Mouse (Mus musculus): Measurements from ENCODE around the gene Gpm6a. TPM values are rescaled to one million over a fixed set of nuclear protein-coding genes. Genes with fewer than 3 reads are reported as not detected.

Gene Gpm6a
- 18.2 and 21.4 TPM in 2 replicates for polyA plus RNA-seq (2015; fragmentation: Nextera tagmentation; extraction: Ambion mirVana)

GRCm38 (mm10) chr8:54954741-54955455 lies at the start of gene Gpm6a:
Gene Gpm6a, plus strand, starts transcription at chr8:54954843.
- DNase-seq (ENCODE audit: low spot score) (no peak), ATAC-seq (no peak)
- Histone ChIP-seq H3K9ac (replicated peaks; ENCODE audit: low read depth) (no peak within 1 kb of the TSS), H3K4me2 (replicated peaks; ENCODE audit: low read depth, low read length) (no peak within 1 kb of the TSS), H3K4me3 (ENCODE audit: low read depth, low read length) (no peak within 1 kb of the TSS), H3K27ac (ENCODE audit: low read length) (no peak within 1 kb of the TSS), H3K36me3 (ENCODE audit: insufficient read depth, low read length) (no peaks in the 10 kb centered on the region), H3K27me3 (replicated peaks; ENCODE audit: insufficient read depth, low read length) (no peaks in the 10 kb centered on the region), H3K4me1 (ENCODE audit: insufficient read depth, low read depth, low read length) (no peaks in the 10 kb centered on the region), H3K9me3 (ENCODE audit: low read length) (no peaks in the 10 kb centered on the region)
- WGBS: 25% methylated on average over 13 of the region's 13 CpGs
- no peak for TF ChIP-seq CTCF (IDR thresholded peaks at IDR 0.05)
- TF ChIP-seq EP300 (IDR thresholded peaks at IDR 0.05): no peak

GRCm38 (mm10) chr8:54912891-54913290 lies 41.8 kb upstream of the Gpm6a start:
- ATAC-seq (no peak), DNase-seq (ENCODE audit: low spot score) (no peak)
- TF ChIP-seq CTCF (IDR thresholded peaks at IDR 0.05) (no peak), EP300 (IDR thresholded peaks at IDR 0.05) (no peak)
- Histone ChIP-seq H3K27me3 (replicated peaks; ENCODE audit: insufficient read depth, low read length) (no peaks in the 10 kb centered on the region), H3K4me3 (ENCODE audit: low read depth, low read length) (no peak overlapping the region), H3K4me2 (replicated peaks; ENCODE audit: low read depth, low read length) (no peak overlapping the region), H3K27ac (ENCODE audit: low read length) (no peak overlapping the region), H3K9me3 (ENCODE audit: low read length) (no peaks in the 10 kb centered on the region), H3K36me3 (ENCODE audit: insufficient read depth, low read length) (no peaks in the 10 kb centered on the region), H3K9ac (replicated peaks; ENCODE audit: low read depth) (no peak overlapping the region), H3K4me1 (ENCODE audit: insufficient read depth, low read depth, low read length) (no peaks in the 10 kb centered on the region)
- 87% methylated on average over 2 of the region's 2 CpGs for WGBS

GRCm38 (mm10) chr8:54917710-54918109 lies 36.9 kb upstream of the Gpm6a start:
- H3K9ac ChIP-seq (replicated peaks; ENCODE audit: low read depth): no peak overlapping the region
- ATAC-seq (no peak), DNase-seq (ENCODE audit: low spot score) (no peak)
- H3K36me3 ChIP-seq (ENCODE audit: insufficient read depth, low read length): no peaks in the 10 kb centered on the region
- H3K27ac ChIP-seq (ENCODE audit: low read length): no peak overlapping the region
- no peaks in the 10 kb centered on the region for H3K4me1 ChIP-seq (ENCODE audit: insufficient read depth, low read depth, low read length)
- no peak overlapping the region for H3K4me2 ChIP-seq (replicated peaks; ENCODE audit: low read depth, low read length)
- WGBS: 64% methylated on average over 7 of the region's 9 CpGs
- TF ChIP-seq CTCF (IDR thresholded peaks at IDR 0.05) (no peak), EP300 (IDR thresholded peaks at IDR 0.05) (no peak)
- H3K4me3 ChIP-seq (ENCODE audit: low read depth, low read length): no peak overlapping the region
- no peaks in the 10 kb centered on the region for H3K9me3 ChIP-seq (ENCODE audit: low read length)
- no peaks in the 10 kb centered on the region for H3K27me3 ChIP-seq (replicated peaks; ENCODE audit: insufficient read depth, low read length)

- no peak for TF ChIP-seq CTCF (IDR thresholded peaks at IDR 0.05)
Observed at GRCm38 (mm10) chr8:54922160-54922855, 32.3 kb upstream of the Gpm6a start.

GRCm38 (mm10) chr8:54924936-54925335 lies 29.7 kb upstream of the Gpm6a start:
- no peak for TF ChIP-seq EP300 (IDR thresholded peaks at IDR 0.05)
- TF ChIP-seq CTCF (IDR thresholded peaks at IDR 0.05): no peak
- no peaks in the 10 kb centered on the region for H3K36me3 ChIP-seq (ENCODE audit: insufficient read depth, low read length)
- no peaks in the 10 kb centered on the region for H3K27me3 ChIP-seq (replicated peaks; ENCODE audit: insufficient read depth, low read length)
- H3K9ac ChIP-seq (replicated peaks; ENCODE audit: low read depth): no peak overlapping the region
- ATAC-seq (no peak), DNase-seq (ENCODE audit: low spot score) (no peak)
- H3K4me2 ChIP-seq (replicated peaks; ENCODE audit: low read depth, low read length): no peak overlapping the region
- H3K4me1 ChIP-seq (ENCODE audit: insufficient read depth, low read depth, low read length): no peaks in the 10 kb centered on the region
- H3K4me3 ChIP-seq (ENCODE audit: low read depth, low read length): no peak overlapping the region
- 70% methylated on average over 3 of the region's 3 CpGs for WGBS
- no peaks in the 10 kb centered on the region for H3K9me3 ChIP-seq (ENCODE audit: low read length)
- H3K27ac ChIP-seq (ENCODE audit: low read length): no peak overlapping the region

More at GRCm38 (mm10) chr8:54922160-54922855, 32.3 kb upstream of the Gpm6a start:
- no peak for ATAC-seq
- no peak overlapping the region for H3K4me2 ChIP-seq (replicated peaks; ENCODE audit: low read depth, low read length)
- no peaks in the 10 kb centered on the region for H3K9me3 ChIP-seq (ENCODE audit: low read length)
- DNase-seq (ENCODE audit: low spot score): no peak
- H3K9ac ChIP-seq (replicated peaks; ENCODE audit: low read depth): no peak overlapping the region
- no peaks in the 10 kb centered on the region for H3K4me1 ChIP-seq (ENCODE audit: insufficient read depth, low read depth, low read length)
- H3K27ac ChIP-seq (ENCODE audit: low read length): no peak overlapping the region
- H3K27me3 ChIP-seq (replicated peaks; ENCODE audit: insufficient read depth, low read length): no peaks in the 10 kb centered on the region
- WGBS: 36% methylated on average over 2 of the region's 2 CpGs
- no peak overlapping the region for H3K4me3 ChIP-seq (ENCODE audit: low read depth, low read length)
- H3K36me3 ChIP-seq (ENCODE audit: insufficient read depth, low read length): no peaks in the 10 kb centered on the region

GRCm38 (mm10) chr8:54932306-54932705 lies 22.3 kb upstream of the Gpm6a start:
- 51% methylated on average over 2 of the region's 2 CpGs for WGBS
- no peak for DNase-seq (ENCODE audit: low spot score)
- Histone ChIP-seq H3K27me3 (replicated peaks; ENCODE audit: insufficient read depth, low read length) (no peaks in the 10 kb centered on the region), H3K27ac (ENCODE audit: low read length) (no peak overlapping the region), H3K4me3 (ENCODE audit: low read depth, low read length) (no peak overlapping the region), H3K9ac (replicated peaks; ENCODE audit: low read depth) (no peak overlapping the region), H3K36me3 (ENCODE audit: insufficient read depth, low read length) (no peaks in the 10 kb centered on the region), H3K9me3 (ENCODE audit: low read length) (no peaks in the 10 kb centered on the region), H3K4me2 (replicated peaks; ENCODE audit: low read depth, low read length) (no peak overlapping the region), H3K4me1 (ENCODE audit: insufficient read depth, low read depth, low read length) (no peaks in the 10 kb centered on the region)
- no peak for ATAC-seq
- TF ChIP-seq EP300 (IDR thresholded peaks at IDR 0.05) (no peak), CTCF (IDR thresholded peaks at IDR 0.05) (no peak)
